Mouse (Mus musculus): ENCODE data around the gene Ccdc170. TPM values are rescaled to one million over a fixed set of nuclear protein-coding genes. Genes with fewer than 3 reads are reported as not detected.

Gene Ccdc170
- polyA plus RNA-seq, 1 experiment, result 0.44 TPM

DNA sequence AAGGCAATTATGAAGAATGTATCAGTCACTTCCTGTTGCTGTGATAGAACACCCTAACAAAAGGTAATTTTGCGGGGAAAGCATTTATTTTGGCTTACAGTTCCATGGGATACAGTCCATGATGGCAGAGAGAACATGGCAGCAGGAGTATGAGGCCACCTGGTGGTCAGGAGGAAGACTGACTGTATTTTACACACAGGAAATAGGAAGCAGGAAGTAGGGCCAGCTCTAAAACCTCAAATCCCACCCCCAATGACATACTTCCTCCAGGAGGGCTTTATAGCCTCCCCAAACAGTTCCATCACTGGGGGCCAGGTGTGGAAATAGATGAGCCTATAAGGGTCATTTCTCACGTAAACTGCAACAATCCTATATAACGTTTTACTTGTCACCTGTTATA lies 39.8 kb downstream of the Ccdc170 start:
- no peak for DNase-seq (ENCODE audit: low read depth)
- no peak for TF ChIP-seq POLR2A (IDR thresholded peaks at IDR 0.05; ENCODE audit: borderline replicate concordance, extremely low read depth, insufficient read depth, insufficient read length, poor library complexity, severe bottlenecking)
- TF ChIP-seq CTCF (IDR thresholded peaks at IDR 0.05; ENCODE audit: borderline replicate concordance, extremely low read depth, insufficient read depth, insufficient read length), result no peak

DNA sequence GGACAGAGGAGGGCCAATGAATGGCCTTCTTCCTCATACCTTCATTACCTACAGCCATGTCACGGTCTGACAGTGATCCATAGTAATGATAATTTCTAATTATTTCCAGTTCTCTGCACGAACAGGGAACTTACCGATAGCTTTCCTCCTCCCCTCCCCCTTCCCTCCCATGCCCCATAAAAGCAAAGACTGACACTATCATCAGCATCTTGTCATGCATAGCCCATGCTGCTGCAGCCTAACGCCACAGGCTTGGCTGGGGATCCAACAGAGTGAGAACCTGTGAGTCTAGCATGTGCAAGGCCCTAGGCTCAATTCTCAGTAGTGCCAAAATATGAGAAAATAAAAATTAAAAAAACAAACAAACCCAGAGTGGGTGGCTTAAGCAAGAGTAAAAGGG lies 40.8 kb downstream of the Ccdc170 start:
- no peak for DNase-seq (ENCODE audit: low read depth)
- TF ChIP-seq POLR2A (IDR thresholded peaks at IDR 0.05; ENCODE audit: borderline replicate concordance, extremely low read depth, insufficient read depth, insufficient read length, poor library complexity, severe bottlenecking) (no peak), CTCF (IDR thresholded peaks at IDR 0.05; ENCODE audit: borderline replicate concordance, extremely low read depth, insufficient read depth, insufficient read length) (no peak)

DNA sequence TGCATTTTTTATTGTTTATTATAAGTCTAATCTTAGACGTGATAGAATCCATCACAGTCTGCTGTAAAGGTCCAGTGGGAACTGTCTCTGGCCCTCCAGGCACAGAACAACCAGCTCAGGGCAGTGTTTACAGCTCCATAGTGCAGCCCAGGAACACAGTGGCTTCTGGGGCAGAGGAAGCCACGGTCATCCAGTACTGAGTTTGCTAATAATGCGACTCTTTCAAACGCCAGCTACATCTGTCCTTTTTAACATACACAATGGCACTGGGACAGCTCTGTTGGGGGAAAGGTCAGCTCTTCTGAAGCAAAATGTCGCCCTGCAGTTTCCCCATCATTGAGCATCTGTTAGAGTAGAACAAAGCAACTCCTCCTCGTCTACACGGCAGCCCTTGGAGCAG lies 45.7 kb downstream of the Ccdc170 start:
- DNase-seq (ENCODE audit: low read depth), result no peak
- TF ChIP-seq CTCF (IDR thresholded peaks at IDR 0.05; ENCODE audit: borderline replicate concordance, extremely low read depth, insufficient read depth, insufficient read length), result no peak
- no peak for TF ChIP-seq POLR2A (IDR thresholded peaks at IDR 0.05; ENCODE audit: borderline replicate concordance, extremely low read depth, insufficient read depth, insufficient read length, poor library complexity, severe bottlenecking)

GRCm38 (mm10) chr10:4530638-4531235 lies 48.4 kb downstream of the Ccdc170 start:
- TF ChIP-seq CTCF (IDR thresholded peaks at IDR 0.05; ENCODE audit: borderline replicate concordance, extremely low read depth, insufficient read depth, insufficient read length) (no peak), POLR2A (IDR thresholded peaks at IDR 0.05; ENCODE audit: borderline replicate concordance, extremely low read depth, insufficient read depth, insufficient read length, poor library complexity, severe bottlenecking) (no peak)
- DNase-seq (ENCODE audit: low read depth), result no peak

GRCm38 (mm10) chr10:4531933-4532332 lies 49.6 kb downstream of the Ccdc170 start:
- no peak for DNase-seq (ENCODE audit: low read depth)
- no peak for TF ChIP-seq POLR2A (IDR thresholded peaks at IDR 0.05; ENCODE audit: borderline replicate concordance, extremely low read depth, insufficient read depth, insufficient read length, poor library complexity, severe bottlenecking)
- no peak for TF ChIP-seq CTCF (IDR thresholded peaks at IDR 0.05; ENCODE audit: borderline replicate concordance, extremely low read depth, insufficient read depth, insufficient read length)

GRCm38 (mm10) chr10:4532731-4533130 lies 50.4 kb downstream of the Ccdc170 start:
- no peak for DNase-seq (ENCODE audit: low read depth)
- TF ChIP-seq POLR2A (IDR thresholded peaks at IDR 0.05; ENCODE audit: borderline replicate concordance, extremely low read depth, insufficient read depth, insufficient read length, poor library complexity, severe bottlenecking), result no peak
- TF ChIP-seq CTCF (IDR thresholded peaks at IDR 0.05; ENCODE audit: borderline replicate concordance, extremely low read depth, insufficient read depth, insufficient read length), result no peak

- no peak for DNase-seq (ENCODE audit: low read depth)
Measured at GRCm38 (mm10) chr10:4533873-4534272, 51.6 kb downstream of the Ccdc170 start.

GRCm38 (mm10) chr10:4545550-4545949 lies 63.2 kb downstream of the Ccdc170 start:
- peak; percentile 7 for DNase-seq (ENCODE audit: low read depth)
- TF ChIP-seq CTCF (IDR thresholded peaks at IDR 0.05; ENCODE audit: borderline replicate concordance, extremely low read depth, insufficient read depth, insufficient read length), result peak; percentile 3; the same call in 1 of the 2 replicates
- TF ChIP-seq POLR2A (IDR thresholded peaks at IDR 0.05; ENCODE audit: borderline replicate concordance, extremely low read depth, insufficient read depth, insufficient read length, poor library complexity, severe bottlenecking), result no peak

More at GRCm38 (mm10) chr10:4533873-4534272, 51.6 kb downstream of the Ccdc170 start:
- TF ChIP-seq POLR2A (IDR thresholded peaks at IDR 0.05; ENCODE audit: borderline replicate concordance, extremely low read depth, insufficient read depth, insufficient read length, poor library complexity, severe bottlenecking) (no peak), CTCF (IDR thresholded peaks at IDR 0.05; ENCODE audit: borderline replicate concordance, extremely low read depth, insufficient read depth, insufficient read length) (no peak)

DNA sequence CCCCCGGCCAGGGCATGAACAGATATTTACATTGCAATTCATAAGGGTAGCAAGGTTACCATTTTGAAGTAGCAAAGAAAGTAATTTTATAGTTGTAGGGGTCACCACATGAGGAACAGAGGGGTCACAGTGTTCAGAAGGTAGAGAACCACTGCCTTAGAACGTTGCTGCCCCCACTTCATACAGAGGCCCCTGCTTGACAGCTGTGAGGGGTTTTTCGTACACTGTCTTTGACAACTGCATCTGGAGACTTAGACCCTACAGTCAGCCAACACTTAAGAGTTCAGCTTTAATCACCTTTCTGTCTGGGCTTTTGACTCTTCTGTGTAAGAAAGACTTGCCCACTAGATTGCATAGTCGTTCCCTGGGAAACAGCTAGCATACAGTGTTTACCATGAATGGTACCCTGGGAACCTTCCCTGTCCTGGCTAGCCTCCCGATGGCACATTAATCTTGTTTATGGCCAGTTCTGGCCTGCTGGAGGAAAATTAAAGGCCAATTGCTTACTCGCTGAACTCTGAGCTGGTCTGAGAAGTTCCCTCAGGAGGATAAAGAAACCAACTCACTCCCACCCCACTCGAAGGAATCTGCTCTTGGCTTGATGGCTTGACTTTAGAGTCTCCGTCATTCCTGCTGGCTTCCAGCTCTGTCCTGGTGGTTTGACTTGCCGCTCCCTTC lies 71.3 kb downstream of the Ccdc170 start:
- no peak for TF ChIP-seq CTCF (IDR thresholded peaks at IDR 0.05; ENCODE audit: borderline replicate concordance, extremely low read depth, insufficient read depth, insufficient read length)
- TF ChIP-seq POLR2A (IDR thresholded peaks at IDR 0.05; ENCODE audit: borderline replicate concordance, extremely low read depth, insufficient read depth, insufficient read length, poor library complexity, severe bottlenecking), result no peak
- no peak for DNase-seq (ENCODE audit: low read depth)

DNA sequence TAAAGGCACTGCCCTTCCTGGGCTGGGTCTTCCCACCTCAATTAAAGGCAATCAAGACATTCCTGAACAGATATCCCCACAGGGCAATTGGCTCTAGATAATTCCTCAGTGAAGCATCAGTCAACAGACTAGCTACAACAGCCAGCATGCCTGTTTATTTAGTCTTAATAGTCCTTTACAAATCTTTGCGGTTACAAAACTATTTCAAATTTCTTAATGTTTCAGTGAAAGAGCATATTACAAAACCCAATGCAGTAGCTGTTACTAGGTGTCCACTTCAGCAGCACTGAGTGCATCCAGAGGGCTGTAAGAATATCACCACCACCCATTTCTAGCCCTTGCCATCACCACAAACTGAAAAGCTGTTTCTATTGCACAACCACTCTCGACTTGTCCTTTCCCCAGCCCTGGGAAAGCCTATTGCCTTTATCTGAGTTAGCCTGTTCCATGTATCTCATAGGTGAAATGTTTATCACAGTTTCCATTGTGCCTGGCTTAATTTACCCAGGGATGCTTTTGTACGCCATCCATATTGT lies 74.6 kb downstream of the Ccdc170 start:
- no peak for DNase-seq (ENCODE audit: low read depth)

GRCm38 (mm10) chr10:4559132-4559531 lies 76.8 kb downstream of the Ccdc170 start:
- TF ChIP-seq POLR2A (IDR thresholded peaks at IDR 0.05; ENCODE audit: borderline replicate concordance, extremely low read depth, insufficient read depth, insufficient read length, poor library complexity, severe bottlenecking) (no peak), CTCF (IDR thresholded peaks at IDR 0.05; ENCODE audit: borderline replicate concordance, extremely low read depth, insufficient read depth, insufficient read length) (no peak)
- no peak for DNase-seq (ENCODE audit: low read depth)

More for the DNA sequence above, 74.6 kb downstream of the Ccdc170 start:
- no peak for TF ChIP-seq CTCF (IDR thresholded peaks at IDR 0.05; ENCODE audit: borderline replicate concordance, extremely low read depth, insufficient read depth, insufficient read length)
- no peak for TF ChIP-seq POLR2A (IDR thresholded peaks at IDR 0.05; ENCODE audit: borderline replicate concordance, extremely low read depth, insufficient read depth, insufficient read length, poor library complexity, severe bottlenecking)
